Mouse (Mus musculus): Measurements from ENCODE around the gene Fgf3. TPM values are rescaled to one million over a fixed set of nuclear protein-coding genes. Genes with fewer than 3 reads are reported as not detected.
"Not testable (repeated sequence)": the region's sequence is repeated elsewhere in the genome, so short reads cannot be mapped to it uniquely, and the experiment has no call there.

Gene Fgf3
- polyA plus RNA-seq, 1 experiment: not detected

GRCm38 (mm10) chr7:144888564-144889299 lies 50.8 kb downstream of the Fgf3 start:
- H3K4me3 ChIP-seq (ENCODE audit: insufficient read depth, low read depth, low read length): no peak overlapping the region
- no peaks in the 10 kb centered on the region for H3K4me1 ChIP-seq (ENCODE audit: control insufficient read depth, insufficient read depth, low read length)
- 20% methylated on average over 18 of the region's 18 CpGs for WGBS
- TF ChIP-seq POLR2A (IDR thresholded peaks at IDR 0.05; ENCODE audit: insufficient read depth, low read depth, low read length): no peak
- no peak for TF ChIP-seq CTCF (IDR thresholded peaks at IDR 0.05; ENCODE audit: insufficient read depth, low read depth, low read length)
- H3K27ac ChIP-seq (ENCODE audit: insufficient read depth, low read depth, low read length): no peak overlapping the region

DNA sequence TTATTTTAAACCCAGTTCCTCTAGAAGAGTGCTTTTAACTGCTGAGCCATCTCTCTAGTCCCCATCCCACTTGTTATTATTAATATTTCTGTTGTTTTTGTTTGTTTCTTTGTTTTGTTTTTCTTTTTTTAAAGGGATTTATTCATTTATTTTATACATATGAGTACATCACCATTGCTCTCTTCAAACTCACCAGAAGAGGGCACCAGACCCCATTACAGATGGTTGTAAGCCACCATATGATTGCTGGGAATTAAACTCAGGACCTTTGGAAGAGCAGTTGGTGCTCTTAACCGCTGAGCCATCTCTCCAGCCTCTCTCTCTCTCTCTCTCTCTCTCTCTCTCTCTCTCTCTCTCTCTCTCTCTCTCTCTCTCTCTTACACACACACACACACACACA lies 52.8 kb downstream of the Fgf3 start:
- WGBS: 83% methylated on average over 1 of the region's 1 CpGs
- H3K27ac ChIP-seq (ENCODE audit: insufficient read depth, low read depth, low read length); H3K4me1 ChIP-seq (ENCODE audit: control insufficient read depth, insufficient read depth, low read length); H3K4me3 ChIP-seq (ENCODE audit: insufficient read depth, low read depth, low read length): not testable (repeated sequence)

DNA sequence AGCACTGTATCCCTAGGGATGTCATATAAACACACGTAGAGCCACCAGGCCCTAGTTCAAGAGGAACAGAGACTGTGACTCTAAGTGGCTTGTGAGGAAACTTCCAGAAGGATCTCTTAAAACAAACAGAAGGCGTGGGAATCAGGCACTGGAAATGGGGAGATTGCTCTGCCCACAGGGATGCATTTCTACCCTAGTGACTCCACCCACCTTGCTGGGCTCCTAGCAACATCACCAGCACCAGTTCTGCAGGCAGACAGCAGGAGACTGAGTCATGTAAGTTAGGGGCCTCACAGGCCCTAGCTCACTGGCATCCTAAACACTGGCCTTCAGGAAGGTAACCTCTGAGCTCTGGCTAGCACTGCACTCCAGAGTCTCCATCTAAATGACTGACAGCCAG lies 54.0 kb downstream of the Fgf3 start:
- no peak overlapping the region for H3K27ac ChIP-seq (ENCODE audit: insufficient read depth, low read depth, low read length)
- 95% methylated on average over 2 of the region's 2 CpGs for WGBS
- peaks cover 16% of the 10 kb centered on the region for H3K4me1 ChIP-seq (ENCODE audit: control insufficient read depth, insufficient read depth, low read length)
- no peak for TF ChIP-seq POLR2A (IDR thresholded peaks at IDR 0.05; ENCODE audit: insufficient read depth, low read depth, low read length)
- TF ChIP-seq CTCF (IDR thresholded peaks at IDR 0.05; ENCODE audit: insufficient read depth, low read depth, low read length): no peak
- H3K4me3 ChIP-seq (ENCODE audit: insufficient read depth, low read depth, low read length): no peak overlapping the region

- WGBS: 61% methylated on average over 6 of the region's 6 CpGs
- Histone ChIP-seq H3K27ac (ENCODE audit: insufficient read depth, low read depth, low read length) (no peak overlapping the region), H3K4me3 (ENCODE audit: insufficient read depth, low read depth, low read length) (no peak overlapping the region), H3K4me1 (ENCODE audit: control insufficient read depth, insufficient read depth, low read length) (peaks cover 19% of the 10 kb centered on the region)
- TF ChIP-seq CTCF (IDR thresholded peaks at IDR 0.05; ENCODE audit: insufficient read depth, low read depth, low read length) (no peak), POLR2A (IDR thresholded peaks at IDR 0.05; ENCODE audit: insufficient read depth, low read depth, low read length) (no peak)
Measured at GRCm38 (mm10) chr7:144892322-144892721, 54.4 kb downstream of the Fgf3 start.

Other genes starting within 250 kb of the Fgf3 start
- gene Ano1, start 86.1 kb upstream of the Fgf3 start, polyA plus RNA-seq (2012; ENCODE audit: insufficient read depth, insufficient read length, low replicate concordance, missing spikeins): not detected in 2 replicates
- not detected in 2 replicates for gene Fgf4, start 9.3 kb downstream of the Fgf3 start, polyA plus RNA-seq (2012; ENCODE audit: insufficient read depth, insufficient read length, low replicate concordance, missing spikeins)
- gene Fgf15, start 58.4 kb downstream of the Fgf3 start, polyA plus RNA-seq (2012; ENCODE audit: insufficient read depth, insufficient read length, low replicate concordance, missing spikeins): not detected in 2 replicates
- not detected in 2 replicates for gene LTO1, start 77.0 kb downstream of the Fgf3 start, polyA plus RNA-seq (2012; ENCODE audit: insufficient read depth, insufficient read length, low replicate concordance, missing spikeins)
- not detected in 2 replicates for gene Ccnd1, start 101.8 kb downstream of the Fgf3 start, polyA plus RNA-seq (2012; ENCODE audit: insufficient read depth, insufficient read length, low replicate concordance, missing spikeins)